In the genomic region with DNA sequence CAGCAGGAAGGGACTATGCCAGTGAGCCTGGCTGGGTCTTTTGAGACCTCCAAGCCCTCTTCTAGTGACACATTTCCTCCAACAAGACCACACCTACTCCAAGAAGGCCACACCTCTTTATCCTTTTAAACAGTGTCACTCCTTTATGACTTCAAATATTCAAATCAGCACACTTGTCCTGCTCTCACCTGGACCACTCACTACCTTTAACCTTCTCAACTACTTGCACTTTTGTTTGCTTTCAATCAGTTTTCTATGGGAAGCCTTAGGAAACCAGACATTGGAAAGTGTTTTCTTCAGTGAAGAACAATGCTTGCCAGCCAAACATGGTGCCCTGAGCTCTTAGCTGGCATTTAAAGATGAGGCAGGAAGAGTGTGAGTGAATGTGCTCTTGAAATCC, we compare ENCODE assay signal across 9 mouse cellular contexts. TPM values are rescaled to one million over a fixed set of nuclear protein-coding genes. Genes with fewer than 3 reads are reported as not detected.
DNase-seq lines count a peak whose midpoint lies in the region; ATAC-seq and TF ChIP-seq lines count a peak whose summit lies in the region.
"Had no signal": no experiment of that assay in that cellular context is flagged by ENCODE, and none has a peak within 500 bp of the region (broad histone marks: within the 10 kb centered on the region; RNA-seq: fewer than 3 reads in every experiment).

A gene (minus strand): TSS at position 101 of the 400 bp plus-strand sequence.

- H3K36me3 ChIP-seq in heart, embryonic 11.5 days (ENCODE audit: control insufficient read depth, insufficient read depth, low read length): peaks cover 10% of the 10 kb centered on the region
- peaks cover 27% of the 10 kb centered on the region for H3K36me3 ChIP-seq in C2C12 (ENCODE audit: control insufficient read depth, insufficient read depth)
- no peaks in the 10 kb centered on the region for H3K36me3 ChIP-seq in forebrain, embryonic 11.5 days (ENCODE audit: control insufficient read depth, insufficient read depth, low read length)
- H3K36me3 ChIP-seq in limb, embryonic 14.5 days (ENCODE audit: control insufficient read depth, insufficient read depth, low read length): peaks cover 51% of the 10 kb centered on the region

- no peaks in the 10 kb centered on the region for H3K79me2 ChIP-seq in C2C12 (ENCODE audit: control insufficient read depth, insufficient read depth)

- no peak within 1 kb of the TSS for H3K4me3 ChIP-seq in heart, embryonic 11.5 days (ENCODE audit: low read depth, low read length)
- H3K4me3 ChIP-seq in C2C12 (ENCODE audit: insufficient read depth, poor library complexity, severe bottlenecking): no peak within 1 kb of the TSS
- H3K4me3 ChIP-seq in forebrain, embryonic 11.5 days (ENCODE audit: low read depth, low read length): no peak within 1 kb of the TSS
- no peak within 1 kb of the TSS for H3K4me3 ChIP-seq in limb, embryonic 14.5 days (replicated peaks; ENCODE audit: low read length)

- H3ac ChIP-seq in C2C12 (ENCODE audit: control insufficient read depth, insufficient read length, low read depth): no peak within 1 kb of the TSS

- no peak for TF ChIP-seq POLR2A in limb, embryonic 14.5 days (IDR thresholded peaks at IDR 0.05; ENCODE audit: borderline replicate concordance, extremely low read depth, insufficient read depth, insufficient read length)

- no peaks in the 10 kb centered on the region for H3K79me3 ChIP-seq in C2C12 (ENCODE audit: low read depth)

- no peak within 1 kb of the TSS for H3K27ac ChIP-seq in heart, embryonic 11.5 days (ENCODE audit: low read depth, low read length)
- H3K27ac ChIP-seq in forebrain, embryonic 11.5 days (ENCODE audit: low read depth, low read length): no peak within 1 kb of the TSS
- H3K27ac ChIP-seq in limb, embryonic 14.5 days (replicated peaks; ENCODE audit: low read depth, low read length): no peak within 1 kb of the TSS

- no peak within 1 kb of the TSS for H3K9ac ChIP-seq in heart, embryonic 11.5 days (ENCODE audit: low read depth, low read length)
- no peak within 1 kb of the TSS for H3K9ac ChIP-seq in forebrain, embryonic 11.5 days (ENCODE audit: low read length)
- no peak within 1 kb of the TSS for H3K9ac ChIP-seq in limb, embryonic 14.5 days (ENCODE audit: low read depth, low read length, severe bottlenecking)

- no peak for ATAC-seq in heart, embryonic 11.5 days (replicated peaks; ENCODE audit: insufficient number of reproducible peaks, low FRiP score, low TSS enrichment)
- ATAC-seq in forebrain, embryonic 11.5 days (replicated peaks; ENCODE audit: low FRiP score): no peak
- ATAC-seq in limb, embryonic 14.5 days (ENCODE audit: low FRiP score, low read depth): no peak

- TF ChIP-seq CTCF in C2C12 (IDR thresholded peaks at IDR 0.05; ENCODE audit: control insufficient read depth, insufficient read depth, insufficient read length): no peak

- H3K9me3 ChIP-seq in heart, embryonic 11.5 days (replicated peaks; ENCODE audit: control insufficient read depth, low read length): no peaks in the 10 kb centered on the region
- H3K9me3 ChIP-seq in forebrain, embryonic 11.5 days (ENCODE audit: control insufficient read depth, low read length): no peaks in the 10 kb centered on the region
- H3K9me3 ChIP-seq in limb, embryonic 14.5 days (ENCODE audit: control insufficient read depth, low read length): no peaks in the 10 kb centered on the region

- no peaks in the 10 kb centered on the region for H3K27me3 ChIP-seq in heart, embryonic 11.5 days (ENCODE audit: control insufficient read depth, insufficient read depth, low read length)
- H3K27me3 ChIP-seq in C2C12 (ENCODE audit: control insufficient read depth, insufficient read depth, insufficient read length): no peaks in the 10 kb centered on the region
- no peaks in the 10 kb centered on the region for H3K27me3 ChIP-seq in forebrain, embryonic 11.5 days (ENCODE audit: control insufficient read depth, insufficient read depth, low read length)
- no peaks in the 10 kb centered on the region for H3K27me3 ChIP-seq in limb, embryonic 14.5 days (ENCODE audit: control insufficient read depth, insufficient read depth, low read length)

- no peak for DNase-seq in heart, adult 8-10 months (ENCODE audit: low spot score)
- DNase-seq in forebrain, embryonic 11.5 days (ENCODE audit: low spot score): no peak
- no peak for DNase-seq in limb, embryonic 14.5 days (ENCODE audit: low spot score)
- no peak for DNase-seq in gastrocnemius, adult 18-20 months (ENCODE audit: low spot score)
- no peak for DNase-seq in cerebellum, postnatal 36 days
- no peak for DNase-seq in spleen, adult 12 weeks (ENCODE audit: low spot score)
- DNase-seq: adrenal gland, postnatal 36 days had no signal

- H3K4me1 ChIP-seq in heart, embryonic 11.5 days (ENCODE audit: control insufficient read depth, insufficient read depth, low read length): no peaks in the 10 kb centered on the region
- H3K4me1 ChIP-seq in forebrain, embryonic 11.5 days (replicated peaks; ENCODE audit: control insufficient read depth, insufficient read depth, low read length): no peaks in the 10 kb centered on the region
- no peaks in the 10 kb centered on the region for H3K4me1 ChIP-seq in limb, embryonic 14.5 days (ENCODE audit: control insufficient read depth, insufficient read depth, low read length)

- no peak within 1 kb of the TSS for H3K4me2 ChIP-seq in heart, embryonic 11.5 days
- H3K4me2 ChIP-seq in forebrain, embryonic 11.5 days (ENCODE audit: low read depth, low read length, severe bottlenecking): no peak within 1 kb of the TSS
- no peak within 1 kb of the TSS for H3K4me2 ChIP-seq in limb, embryonic 14.5 days (replicated peaks; ENCODE audit: low read depth, low read length, severe bottlenecking)

TF ChIP-seq in C2C12, 6 proteins besides CTCF, POLR2A, EP300 and RAD21:
- no peak for TF ChIP-seq CEBPB (IDR thresholded peaks at IDR 0.05; ENCODE audit: low read depth)
- no peak for TF ChIP-seq MAX (IDR thresholded peaks at IDR 0.05)
- TF ChIP-seq USF1 (IDR thresholded peaks at IDR 0.05; ENCODE audit: low read depth): no peak
- TF ChIP-seq FOSL1 (IDR thresholded peaks at IDR 0.05; ENCODE audit: insufficient read depth, low read length, poor library complexity, severe bottlenecking): no peak
TF ChIP-seq in C2C12: peak in this region for 0.

RNA-seq across cellular contexts. Expression of the gene that starts here (rescaled TPM):
- polyA plus RNA-seq in heart, embryonic 11.5 days (2014; fragmentation: Nextera tagmentation; extraction: Ambion mirVana): 53.3 and 55.0 TPM in 2 replicates
- total RNA-seq in heart, adult 8-10 months (2022): under 1 TPM; 0.28 to 0.55 (median 0.40) TPM
- polyA plus RNA-seq in C2C12 (2012; fragmentation: generic; extraction: Trizol): 22.5 TPM
- polyA plus RNA-seq in forebrain, embryonic 11.5 days (2014; fragmentation: Nextera tagmentation; extraction: Ambion mirVana): 142 and 153 TPM in 2 replicates
- 45.4 and 46.5 TPM in 2 replicates for polyA plus RNA-seq in limb, embryonic 14.5 days (2012; rRNA removed)
- 80.7 and 91.7 TPM in 2 replicates for polyA plus RNA-seq in limb, embryonic 14.5 days (2014; fragmentation: Nextera tagmentation; extraction: Ambion mirVana)
- under 1 TPM; 0.31 to 0.39 TPM for total RNA-seq in gastrocnemius, adult 18-20 months (2021)
